Mouse (Mus musculus) heart, embryonic 14.5 days (tissue): ENCODE measurements around the gene Skiv2l. TPM values are rescaled to one million over a fixed set of nuclear protein-coding genes. Genes with fewer than 3 reads are reported as not detected.

Experiments used
- ATAC-seq: fragments of 200-750 bp; cut with Nextera tagmentation; 2 replicates; pipeline ENCODE4 v1.8.0; 2017; ENCODE audit warnings: low read depth, moderate TSS enrichment; ENCODE audit not compliant: insufficient number of reproducible peaks, insufficient read depth, low FRiP score
- H3K27ac ChIP-seq, 2 experiments: fragments of 200-500 bp in 1 of 2; fragments of 300-500 bp in 1 of 2; sonication (generic) in 1 of 2; replicated peaks in 1 of 2; 2 replicates each; pipeline ENCODE4 v1.5.1; 2012 to 2014; ENCODE audit warnings: low read depth in 2 of 2, low read length in 2 of 2, control low read depth in 1 of 2, mild to moderate bottlenecking in 1 of 2, mixed read lengths in 1 of 2; ENCODE audit not compliant: control insufficient read depth in 1 of 2, insufficient read depth in 1 of 2
- H3K27me3 ChIP-seq: fragments of 300-500 bp; sonication (generic); 2 replicates; pipeline ENCODE4 v1.6.1; 2014; ENCODE audit warnings: mild to moderate bottlenecking, low read length, control low read depth; ENCODE audit not compliant: control insufficient read depth, insufficient read depth
- H3K36me3 ChIP-seq: fragments of 300-500 bp; sonication (generic); 2 replicates; pipeline ENCODE4 v1.6.1; 2014; ENCODE audit warnings: mild to moderate bottlenecking, control low read depth, low read length, mixed read lengths; ENCODE audit not compliant: control insufficient read depth, insufficient read depth
- H3K4me1 ChIP-seq, 2 experiments: fragments of 200-500 bp in 1 of 2; fragments of 300-500 bp in 1 of 2; sonication (generic) in 1 of 2; 2 replicates each; pipeline ENCODE4 v1.6.1; 2012 to 2014; ENCODE audit warnings: low read length in 2 of 2, control low read depth in 1 of 2, mixed read lengths in 1 of 2; ENCODE audit not compliant: control insufficient read depth in 2 of 2, insufficient read depth in 2 of 2
- H3K4me2 ChIP-seq: fragments of 300-500 bp; sonication (generic); 2 replicates; pipeline ENCODE4 v1.6.1; 2014; ENCODE audit warnings: mild to moderate bottlenecking, low read length
- H3K4me3 ChIP-seq, 2 experiments: fragments of 200-500 bp in 1 of 2; fragments of 300-500 bp in 1 of 2; sonication (generic) in 1 of 2; 2 replicates each; pipeline ENCODE4 v1.5.1; 2012 to 2014; ENCODE audit warnings: low read length in 2 of 2, mild to moderate bottlenecking in 2 of 2, control low read depth in 1 of 2, low read depth in 1 of 2, moderate library complexity in 1 of 2; ENCODE audit not compliant: control insufficient read depth in 1 of 2, insufficient read depth in 1 of 2
- H3K9ac ChIP-seq: fragments of 300-500 bp; sonication (generic); 2 replicates; pipeline ENCODE4 v1.6.1; 2014; ENCODE audit warnings: mild to moderate bottlenecking, low read length
- H3K9me3 ChIP-seq: fragments of 300-500 bp; sonication (generic); 2 replicates; pipeline ENCODE4 v1.6.1; 2016; ENCODE audit warnings: low read length, control low read depth; ENCODE audit not compliant: control insufficient read depth
- WGBS: fragments of 180-500 bp; shearing (Covaris S2); extraction: QIAGEN DNeasy Blood & Tissue Kit; methylation state at CpG from one replicate; pipeline ENCODE4 v1.1.7; 2014; 5-methylcytosine and 5-hydroxymethylcytosine counted together
- polyA plus RNA-seq: library from polyadenylated mRNA; unstranded; fragments of >200 nt; fragmentation: Nextera tagmentation; extraction: Ambion mirVana; gene quantifications from 2 replicates; pipeline ENCODE4 v1.2.1, GENCODE M21; 2014

The Skiv2l gene
- polyA plus RNA-seq, 1 experiment from 2014 or later = 22.4 TPM

DNA sequence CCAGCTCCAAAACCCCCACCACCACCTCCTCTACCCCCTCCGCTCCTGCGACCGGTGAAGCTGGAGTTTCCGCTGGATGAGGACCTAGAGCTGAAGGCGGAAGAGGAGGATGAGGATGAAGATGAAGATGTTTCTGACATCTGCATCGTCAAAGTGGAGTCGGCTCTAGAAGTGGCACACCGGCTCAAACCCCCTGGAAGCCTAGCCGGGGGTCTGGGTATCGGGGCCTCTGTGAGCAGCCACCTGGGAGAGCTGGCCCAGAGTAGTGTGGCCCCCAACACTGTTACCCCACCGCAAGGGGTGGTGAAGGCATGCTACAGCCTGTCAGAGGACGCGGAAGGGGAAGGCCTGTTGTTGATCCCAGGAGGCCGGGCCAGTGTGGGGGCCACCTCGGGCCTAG lies 45.7 kb upstream of the Skiv2l start:
- ATAC-seq = no peak
- Histone ChIP-seq H3K9me3 (no peaks in the 10 kb centered on the region), H3K27ac (0 out of 4 replicates have a peak overlapping the region, but pooled peaks of 1 of the 2 experiments have one; percentile 86), H3K4me3 (peak overlapping the region in 1 of 2 experiments; percentile 87; a peak in 2 of 4 replicates), H3K4me2 (peak overlapping the region; percentile 91; the same call in 1 of the 2 replicates), H3K36me3 (peaks cover 7% of the 10 kb centered on the region; the same call in 1 of the 2 replicates), H3K9ac (peak overlapping the region; percentile 94), H3K4me1 (peaks cover 4 to 35% of the 10 kb centered on the region in 2 experiments), H3K27me3 (no peaks in the 10 kb centered on the region)
- WGBS = 94% methylated on average over 15 of the region's 15 CpGs

DNA sequence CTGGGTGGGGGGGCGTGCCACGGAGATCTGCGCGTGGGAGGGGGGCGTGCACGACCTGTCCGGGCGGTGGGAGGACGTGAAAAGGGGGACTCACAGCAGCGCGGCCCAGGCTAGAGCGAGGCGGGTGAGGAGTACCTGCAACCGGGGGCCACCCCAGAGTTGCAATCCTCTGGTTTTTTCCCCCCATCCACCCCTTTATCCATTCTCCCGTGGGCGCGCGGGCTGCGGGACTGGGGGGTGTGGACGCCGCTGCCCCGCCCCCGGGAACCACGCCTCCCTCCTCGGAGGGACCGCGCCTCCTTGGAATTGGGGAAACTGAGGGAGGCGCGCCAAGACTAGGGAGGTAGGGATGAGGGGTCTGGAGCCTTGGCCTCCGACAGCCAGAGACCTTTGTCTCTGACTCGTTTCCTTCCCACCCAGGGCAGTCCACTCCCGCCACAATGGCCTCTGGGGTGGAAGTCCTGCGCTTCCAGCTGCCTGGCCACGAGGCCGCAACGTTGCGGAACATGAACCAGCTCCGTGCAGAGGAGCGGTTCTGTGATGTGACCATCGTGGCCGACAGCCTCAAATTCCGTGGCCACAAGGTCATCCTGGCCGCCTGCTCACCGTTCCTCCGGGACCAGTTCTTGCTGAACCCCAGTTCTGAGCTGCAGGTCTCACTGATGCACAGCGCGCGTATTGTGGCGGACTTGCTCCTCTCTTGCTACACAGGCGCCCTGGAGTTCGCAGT lies 45.0 kb upstream of the Skiv2l start:
- ATAC-seq = peak; percentile 1; the same call in 1 of the 2 replicates
- H3K4me3 ChIP-seq = peak overlapping the region; percentile 69 to 87
- 12% methylated on average over 46 of the region's 51 CpGs for WGBS
- peak overlapping the region; percentile 94 for H3K9ac ChIP-seq
- H3K27ac ChIP-seq = peak overlapping the region; percentile 6 to 86
- H3K4me1 ChIP-seq = peaks cover 4 to 30% of the 10 kb centered on the region in 2 experiments
- H3K36me3 ChIP-seq = peaks cover 6% of the 10 kb centered on the region; the same call in 1 of the 2 replicates
- no peaks in the 10 kb centered on the region for H3K9me3 ChIP-seq
- peak overlapping the region; percentile 91 for H3K4me2 ChIP-seq
- no peaks in the 10 kb centered on the region for H3K27me3 ChIP-seq

DNA sequence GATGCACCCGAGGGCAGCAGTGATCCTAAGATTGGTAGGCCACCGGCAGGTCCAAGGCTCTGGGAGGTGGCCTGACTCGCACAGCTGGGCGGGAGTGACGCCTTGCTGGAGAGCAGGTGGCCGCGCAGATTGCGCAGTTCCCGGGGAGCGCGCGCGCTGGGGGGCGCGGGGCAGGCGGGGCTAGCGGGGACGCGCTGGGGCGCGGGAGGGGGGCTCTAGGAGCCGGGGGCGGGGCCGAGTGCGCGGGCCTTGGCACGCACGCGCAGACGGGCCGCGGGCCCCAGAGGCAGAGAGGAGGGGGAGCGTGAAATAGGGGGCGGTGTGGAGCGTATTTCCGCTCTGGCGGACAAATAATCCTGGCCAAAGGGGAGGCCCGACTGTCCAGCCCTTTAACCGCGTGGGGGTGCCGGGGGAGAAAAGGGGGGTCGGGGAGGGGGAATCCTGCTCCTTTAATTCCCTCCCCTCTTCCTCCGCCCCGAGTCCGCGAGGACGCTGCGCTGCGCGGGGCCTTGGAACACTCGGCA lies 44.1 kb upstream of the Skiv2l start:
- no peaks in the 10 kb centered on the region for H3K27me3 ChIP-seq
- no peaks in the 10 kb centered on the region for H3K9me3 ChIP-seq
- peaks cover 4 to 29% of the 10 kb centered on the region in 2 experiments; a peak in 3 of 4 replicates for H3K4me1 ChIP-seq
- peak overlapping the region; percentile 57 to 86 for H3K27ac ChIP-seq
- under 1% methylated on average over 44 of the region's 51 CpGs for WGBS
- ATAC-seq = peak; percentile 86
- peak overlapping the region; percentile 91 for H3K4me2 ChIP-seq
- peak overlapping the region; percentile 94 for H3K9ac ChIP-seq
- peak overlapping the region; percentile 69 to 87 for H3K4me3 ChIP-seq
- peaks cover 6% of the 10 kb centered on the region; the same call in 1 of the 2 replicates for H3K36me3 ChIP-seq

DNA sequence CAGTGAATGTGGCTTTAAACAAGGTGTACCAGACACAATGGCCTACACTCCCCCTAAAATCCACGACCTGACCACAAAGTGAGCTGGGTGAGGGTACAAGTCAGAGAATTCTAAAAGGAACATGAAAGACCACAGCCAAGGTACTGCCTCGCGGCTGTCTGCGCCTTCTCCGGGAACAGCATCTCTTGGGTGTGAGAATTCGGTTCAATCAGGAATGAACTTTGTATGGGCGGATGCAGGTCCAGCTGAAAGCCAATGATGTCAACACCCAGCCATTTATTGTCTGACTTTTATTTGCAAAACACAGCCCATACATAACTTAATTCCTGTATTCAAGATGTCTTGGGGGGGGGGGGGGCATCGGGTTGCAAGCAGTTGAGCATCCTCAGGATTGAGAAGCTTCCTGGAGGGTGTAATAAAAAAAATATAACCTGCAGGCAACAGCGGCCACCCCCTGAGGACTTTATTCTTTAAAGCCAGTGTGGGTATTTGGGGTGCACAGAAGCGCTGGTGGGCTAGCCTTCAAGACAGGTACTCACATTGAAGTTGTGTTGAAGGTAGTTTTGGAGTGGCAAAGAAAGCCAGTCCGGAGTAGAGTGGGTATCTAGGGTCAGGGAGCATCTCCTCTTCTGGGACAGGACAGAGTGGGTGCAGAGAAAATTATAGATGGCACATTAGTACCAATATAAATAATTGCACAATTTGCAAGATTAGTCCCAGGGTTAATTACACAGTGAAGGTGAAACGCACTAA lies 43.2 kb upstream of the Skiv2l start:
- peak overlapping the region in 1 of 2 experiments; percentile 86; a peak in 2 of 4 replicates for H3K27ac ChIP-seq
- peak overlapping the region; percentile 94 for H3K9ac ChIP-seq
- ATAC-seq = no peak
- peaks cover 6% of the 10 kb centered on the region; the same call in 1 of the 2 replicates for H3K36me3 ChIP-seq
- H3K4me1 ChIP-seq = peaks cover 4 to 29% of the 10 kb centered on the region in 2 experiments; a peak in 3 of 4 replicates
- H3K27me3 ChIP-seq = no peaks in the 10 kb centered on the region
- 80% methylated on average over 12 of the region's 12 CpGs for WGBS
- no peaks in the 10 kb centered on the region for H3K9me3 ChIP-seq
- H3K4me2 ChIP-seq = peak overlapping the region; percentile 91
- peak overlapping the region in 1 of 2 experiments; percentile 87; a peak in 1 of 4 replicates for H3K4me3 ChIP-seq

DNA sequence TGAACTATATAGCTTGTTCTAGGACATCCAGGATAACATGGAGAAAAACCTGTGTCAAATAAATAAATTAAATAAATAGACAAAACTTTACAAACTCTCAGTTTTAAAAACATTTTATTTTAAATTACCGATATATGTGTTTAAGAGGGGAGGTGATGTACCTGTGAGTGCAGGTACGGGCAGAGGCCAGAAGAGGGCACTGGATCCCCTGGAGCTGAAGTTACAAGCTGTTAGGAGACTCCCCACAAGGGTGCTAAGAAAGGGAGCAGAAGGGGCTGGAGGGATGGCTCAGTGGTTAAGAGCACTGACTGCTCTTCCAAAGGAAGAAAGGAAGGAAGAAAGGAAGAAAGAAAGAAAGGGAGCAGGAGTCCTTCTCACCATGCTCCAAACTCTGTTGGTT lies 41.4 kb upstream of the Skiv2l start:
- 96% methylated on average over 2 of the region's 2 CpGs for WGBS
- Histone ChIP-seq H3K4me3 (no peak overlapping the region), H3K4me1 (peaks cover 0 to 15% of the 10 kb centered on the region in 2 experiments; a peak in 1 of 4 replicates), H3K36me3 (peaks cover 4% of the 10 kb centered on the region; the same call in 1 of the 2 replicates), H3K4me2 (no peak overlapping the region), H3K27me3 (no peaks in the 10 kb centered on the region), H3K27ac (no peak overlapping the region), H3K9me3 (no peaks in the 10 kb centered on the region), H3K9ac (no peak overlapping the region)
- ATAC-seq = no peak

DNA sequence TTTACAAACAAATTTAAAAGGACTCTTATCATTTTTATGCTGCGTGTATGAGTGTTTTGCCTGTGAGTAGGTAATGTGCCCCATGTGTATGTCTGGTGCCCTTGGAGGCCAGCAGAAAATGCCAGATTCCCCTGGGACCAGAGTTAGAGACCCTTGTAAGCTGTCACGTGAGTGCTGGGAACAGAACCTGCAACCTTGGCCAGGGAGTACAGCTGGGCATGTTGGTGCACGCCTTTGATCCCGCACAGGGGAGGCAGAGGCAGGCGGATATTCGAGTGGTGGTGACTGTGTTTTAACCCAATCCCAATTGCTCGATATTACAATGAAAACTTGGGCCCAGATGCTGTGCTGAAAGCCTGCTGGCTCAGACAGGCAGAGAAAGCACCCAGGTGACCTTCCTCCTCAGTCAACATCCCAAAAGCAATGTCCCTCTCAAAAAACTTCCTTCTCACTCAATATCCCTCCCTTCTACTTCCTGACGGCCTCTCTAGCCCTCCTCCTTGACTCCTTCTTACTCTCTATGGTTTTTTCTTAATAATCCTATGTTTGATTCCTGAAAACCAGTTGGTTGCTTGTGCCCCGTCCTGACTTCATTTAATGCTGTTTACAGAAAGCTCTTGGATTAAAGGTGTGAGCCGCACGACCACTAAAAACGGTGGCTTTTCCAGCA lies 40.2 kb upstream of the Skiv2l start:
- no peak overlapping the region for H3K9ac ChIP-seq
- H3K4me2 ChIP-seq = no peak overlapping the region
- H3K4me1 ChIP-seq = peaks cover 0 to 7% of the 10 kb centered on the region in 2 experiments; a peak in 1 of 4 replicates
- no peak overlapping the region for H3K27ac ChIP-seq
- WGBS = 80% methylated on average over 12 of the region's 12 CpGs
- no peak overlapping the region for H3K4me3 ChIP-seq
- no peak for ATAC-seq
- H3K36me3 ChIP-seq = no peaks in the 10 kb centered on the region
- H3K9me3 ChIP-seq = no peaks in the 10 kb centered on the region
- no peaks in the 10 kb centered on the region for H3K27me3 ChIP-seq

DNA sequence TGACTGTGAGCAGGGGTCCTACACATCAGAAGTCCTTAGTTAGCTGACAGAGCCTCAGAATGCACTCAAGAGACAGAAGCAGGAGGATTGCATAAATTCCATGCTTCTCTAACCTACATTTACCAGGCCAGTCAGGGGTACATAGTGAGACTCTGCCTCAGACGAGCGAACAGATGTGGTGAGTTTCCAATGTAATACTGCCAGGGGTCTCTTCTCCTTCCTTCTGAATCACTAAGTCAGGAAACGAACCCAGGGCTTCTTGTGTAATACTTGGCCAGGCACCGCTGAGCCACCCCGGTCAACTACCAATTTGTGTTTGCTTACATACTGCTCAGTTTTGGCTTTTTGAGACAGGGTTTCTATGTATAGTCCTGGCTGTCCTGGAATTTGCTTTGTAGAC lies 37.9 kb upstream of the Skiv2l start:
- Histone ChIP-seq H3K4me1 (no peaks in the 10 kb centered on the region), H3K9ac (no peak overlapping the region), H3K4me2 (no peak overlapping the region), H3K9me3 (no peaks in the 10 kb centered on the region), H3K36me3 (no peaks in the 10 kb centered on the region), H3K27ac (no peak overlapping the region), H3K4me3 (no peak overlapping the region), H3K27me3 (no peaks in the 10 kb centered on the region)
- ATAC-seq = no peak
- 79% methylated on average over 5 of the region's 5 CpGs for WGBS
